Mouse (Mus musculus): ENCODE measurements around the gene Rad18.

GRCm38 (mm10) chr6:112574558-112574957, 121.9 kb downstream of the Rad18 start:
- no peak for TF ChIP-seq CTCF (IDR thresholded peaks at IDR 0.05; ENCODE audit: low read depth)
- TF ChIP-seq EP300 (IDR thresholded peaks at IDR 0.05; ENCODE audit: low read depth): no peak
